Mouse (Mus musculus) limb, embryonic 12.5 days (tissue): Measurements from ENCODE around the gene Fgb. TPM values are rescaled to one million over a fixed set of nuclear protein-coding genes. Genes with fewer than 3 reads are reported as not detected.

Experiments used
- ATAC-seq: fragments of 200-750 bp; cut with Nextera tagmentation; 2 replicates; pipeline ENCODE4 v1.8.0; 2017; ENCODE audit warnings: low read depth, moderate TSS enrichment; ENCODE audit not compliant: insufficient number of reproducible peaks, insufficient read depth, low FRiP score, low TSS enrichment
- H3K27ac ChIP-seq: fragments of 300-500 bp; sonication (generic); 2 replicates; pipeline ENCODE4 v1.5.1; 2016; ENCODE audit warnings: mild to moderate bottlenecking, moderate library complexity
- H3K27me3 ChIP-seq: fragments of 300-500 bp; sonication (generic); 2 replicates; pipeline ENCODE4 v1.6.1; 2016; ENCODE audit warnings: mild to moderate bottlenecking, moderate library complexity
- H3K36me3 ChIP-seq: fragments of 300-500 bp; sonication (generic); 2 replicates; pipeline ENCODE4 v1.6.1; 2016; ENCODE audit warnings: mild to moderate bottlenecking, moderate library complexity
- H3K4me1 ChIP-seq: fragments of 300-500 bp; sonication (generic); replicated peaks from 2 replicates; pipeline ENCODE4 v1.6.1; 2016
- H3K4me2 ChIP-seq: fragments of 300-500 bp; sonication (generic); 2 replicates; pipeline ENCODE4 v1.6.1; 2016; ENCODE audit warnings: mild to moderate bottlenecking, moderate library complexity
- H3K4me3 ChIP-seq: fragments of 300-500 bp; sonication (generic); replicated peaks from 2 replicates; pipeline ENCODE4 v1.5.1; 2016; ENCODE audit warnings: mild to moderate bottlenecking
- H3K9ac ChIP-seq: fragments of 300-500 bp; sonication (generic); replicated peaks from 2 replicates; pipeline ENCODE4 v1.6.1; 2016; ENCODE audit warnings: mild to moderate bottlenecking, moderate library complexity
- H3K9me3 ChIP-seq: fragments of 300-500 bp; sonication (generic); 2 replicates; pipeline ENCODE4 v1.6.1; 2016; ENCODE audit warnings: mild to moderate bottlenecking, moderate library complexity
- WGBS: fragments of 180-500 bp; shearing (Covaris S2); methylation state at CpG from one replicate; pipeline ENCODE4 v1.1.7; 2016; 5-methylcytosine and 5-hydroxymethylcytosine counted together
- polyA plus RNA-seq: library from polyadenylated mRNA; unstranded; fragments of >200 nt; fragmentation: Nextera tagmentation; extraction: Ambion mirVana; gene quantifications from 2 replicates; pipeline ENCODE4 v1.2.1, GENCODE M21; 2016

The Fgb gene
- polyA plus RNA-seq, 1 experiment from 2014 or later: 0.05 TPM

- Histone ChIP-seq H3K27me3 (no peaks in the 10 kb centered on the region), H3K4me1 (peaks cover 10% of the 10 kb centered on the region), H3K4me3 (peak overlapping the region; percentile 80), H3K9me3 (no peaks in the 10 kb centered on the region), H3K9ac (no peak overlapping the region), H3K36me3 (peaks cover 30% of the 10 kb centered on the region), H3K27ac (no peak overlapping the region), H3K4me2 (peak overlapping the region; percentile 37)
- 32% methylated on average over 13 of the region's 13 CpGs for WGBS
- no peak for ATAC-seq
Measured at GRCm38 (mm10) chr3:83054759-83055158, 5.1 kb upstream of the Fgb start.

- no peak for ATAC-seq
- 42% methylated on average over 10 of the region's 10 CpGs for WGBS
- Histone ChIP-seq H3K4me2 (no peak overlapping the region), H3K9ac (no peak overlapping the region), H3K27ac (no peak overlapping the region), H3K36me3 (peaks cover 20% of the 10 kb centered on the region), H3K9me3 (no peaks in the 10 kb centered on the region), H3K4me1 (peaks cover 10% of the 10 kb centered on the region), H3K4me3 (no peak overlapping the region), H3K27me3 (no peaks in the 10 kb centered on the region)
Measured at GRCm38 (mm10) chr3:83053758-83054157, 4.1 kb upstream of the Fgb start.

- Histone ChIP-seq H3K27ac (no peak overlapping the region), H3K4me3 (no peak overlapping the region), H3K36me3 (peaks cover 14% of the 10 kb centered on the region), H3K9ac (no peak overlapping the region), H3K4me1 (peaks cover 10% of the 10 kb centered on the region), H3K4me2 (no peak overlapping the region), H3K27me3 (no peaks in the 10 kb centered on the region), H3K9me3 (no peaks in the 10 kb centered on the region)
- no peak for ATAC-seq
- 91% methylated on average over 7 of the region's 7 CpGs for WGBS
Measured at GRCm38 (mm10) chr3:83053126-83053525, 3.5 kb upstream of the Fgb start.

GRCm38 (mm10) chr3:83052102-83052501 is 2.4 kb upstream of the Fgb start:
- Histone ChIP-seq H3K9me3 (no peaks in the 10 kb centered on the region), H3K9ac (no peak overlapping the region), H3K27ac (no peak overlapping the region), H3K27me3 (no peaks in the 10 kb centered on the region), H3K4me2 (no peak overlapping the region), H3K4me1 (peaks cover 10% of the 10 kb centered on the region), H3K36me3 (peaks cover 5% of the 10 kb centered on the region), H3K4me3 (no peak overlapping the region)
- 89% methylated on average over 5 of the region's 5 CpGs for WGBS
- ATAC-seq: no peak

GRCm38 (mm10) chr3:83050661-83051060 is 998 bp upstream of the Fgb start:
- Histone ChIP-seq H3K27me3 (no peaks in the 10 kb centered on the region), H3K36me3 (no peaks in the 10 kb centered on the region), H3K4me2 (no peak overlapping the region), H3K9me3 (no peaks in the 10 kb centered on the region), H3K4me1 (no peaks in the 10 kb centered on the region), H3K4me3 (no peak overlapping the region), H3K9ac (no peak overlapping the region), H3K27ac (no peak overlapping the region)
- ATAC-seq: no peak
- 84% methylated on average over 5 of the region's 5 CpGs for WGBS

- H3K27ac ChIP-seq: no peak overlapping the region
- H3K27me3 ChIP-seq: no peaks in the 10 kb centered on the region
- no peak for ATAC-seq
- no peak overlapping the region for H3K4me2 ChIP-seq
- H3K4me3 ChIP-seq: no peak overlapping the region
- no peaks in the 10 kb centered on the region for H3K9me3 ChIP-seq
- no peaks in the 10 kb centered on the region for H3K36me3 ChIP-seq
- WGBS: 89% methylated on average over 11 of the region's 11 CpGs
- H3K4me1 ChIP-seq: no peaks in the 10 kb centered on the region
- no peak overlapping the region; the same call in 1 of the 2 replicates for H3K9ac ChIP-seq
Measured at GRCm38 (mm10) chr3:83046649-83047048, 3.0 kb downstream of the Fgb start.

GRCm38 (mm10) chr3:83042451-83042850 is 7.2 kb downstream of the Fgb start:
- Histone ChIP-seq H3K4me2 (no peak overlapping the region), H3K9ac (no peak overlapping the region), H3K4me3 (no peak overlapping the region), H3K27ac (no peak overlapping the region), H3K27me3 (no peaks in the 10 kb centered on the region), H3K9me3 (no peaks in the 10 kb centered on the region), H3K4me1 (no peaks in the 10 kb centered on the region), H3K36me3 (no peaks in the 10 kb centered on the region)
- no peak for ATAC-seq
- WGBS: 93% methylated on average over 5 of the region's 5 CpGs

GRCm38 (mm10) chr3:83039666-83040065 is 10.0 kb downstream of the Fgb start:
- no peaks in the 10 kb centered on the region for H3K9me3 ChIP-seq
- H3K27ac ChIP-seq: no peak overlapping the region
- H3K36me3 ChIP-seq: no peaks in the 10 kb centered on the region
- WGBS: 73% methylated on average over 4 of the region's 4 CpGs
- no peak overlapping the region for H3K9ac ChIP-seq
- ATAC-seq: no peak
- no peak overlapping the region for H3K4me3 ChIP-seq
- no peaks in the 10 kb centered on the region for H3K27me3 ChIP-seq
- no peaks in the 10 kb centered on the region for H3K4me1 ChIP-seq
- no peak overlapping the region for H3K4me2 ChIP-seq

GRCm38 (mm10) chr3:83038865-83039264 is 10.8 kb downstream of the Fgb start:
- Histone ChIP-seq H3K27ac (no peak overlapping the region), H3K9me3 (no peaks in the 10 kb centered on the region), H3K27me3 (no peaks in the 10 kb centered on the region), H3K4me3 (no peak overlapping the region), H3K4me1 (no peaks in the 10 kb centered on the region), H3K9ac (no peak overlapping the region), H3K36me3 (no peaks in the 10 kb centered on the region), H3K4me2 (no peak overlapping the region)
- 81% methylated on average over 2 of the region's 2 CpGs for WGBS
- no peak for ATAC-seq

GRCm38 (mm10) chr3:83033801-83034200 is 15.9 kb downstream of the Fgb start:
- Histone ChIP-seq H3K4me2 (no peak overlapping the region), H3K27me3 (no peaks in the 10 kb centered on the region), H3K9me3 (no peaks in the 10 kb centered on the region), H3K4me3 (no peak overlapping the region), H3K9ac (no peak overlapping the region), H3K27ac (no peak overlapping the region), H3K36me3 (no peaks in the 10 kb centered on the region), H3K4me1 (no peaks in the 10 kb centered on the region)
- 79% methylated on average over 8 of the region's 8 CpGs for WGBS
- ATAC-seq: no peak

- H3K4me3 ChIP-seq: no peak overlapping the region
- H3K9me3 ChIP-seq: no peaks in the 10 kb centered on the region
- no peaks in the 10 kb centered on the region for H3K27me3 ChIP-seq
- peak overlapping the region; percentile 32; the same call in 1 of the 2 replicates for H3K4me2 ChIP-seq
- WGBS: 50% methylated on average over 13 of the region's 13 CpGs
- H3K9ac ChIP-seq: no peak overlapping the region
- no peaks in the 10 kb centered on the region for H3K36me3 ChIP-seq
- H3K4me1 ChIP-seq: no peaks in the 10 kb centered on the region
- H3K27ac ChIP-seq: no peak overlapping the region
- no peak for ATAC-seq
Measured at GRCm38 (mm10) chr3:83032746-83033308, 16.8 kb downstream of the Fgb start.

GRCm38 (mm10) chr3:83030331-83030730 is 19.3 kb downstream of the Fgb start:
- ATAC-seq: no peak
- H3K4me1 ChIP-seq: no peaks in the 10 kb centered on the region
- H3K4me2 ChIP-seq: no peak overlapping the region
- H3K4me3 ChIP-seq: no peak overlapping the region
- H3K27ac ChIP-seq: no peak overlapping the region
- WGBS: 94% methylated on average over 4 of the region's 4 CpGs
- H3K27me3 ChIP-seq: no peaks in the 10 kb centered on the region
- no peaks in the 10 kb centered on the region for H3K36me3 ChIP-seq
- no peak overlapping the region for H3K9ac ChIP-seq
- H3K9me3 ChIP-seq: no peaks in the 10 kb centered on the region
